Mouse (Mus musculus): ENCODE measurements around the gene Nt5c3.

DNA sequence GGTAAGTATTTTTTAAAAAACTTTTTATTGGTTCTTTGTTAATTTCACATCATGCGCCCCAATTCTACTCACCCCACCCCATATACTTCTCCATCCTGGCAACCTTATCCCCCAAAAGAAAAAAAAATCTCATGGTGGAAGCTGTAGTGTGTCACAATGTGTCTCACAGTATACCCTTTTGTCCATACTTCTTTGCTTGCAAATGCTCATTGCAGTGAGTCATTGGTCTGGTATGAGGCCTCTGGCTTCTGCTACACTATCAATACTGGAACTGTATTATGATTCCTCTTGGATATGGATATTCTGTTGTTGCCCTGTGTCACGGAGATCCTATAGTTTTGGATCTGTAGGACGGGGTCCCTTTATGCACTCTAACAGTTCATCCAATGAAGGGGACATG is 74.8 kb downstream of the Nt5c3 start:
- no peak for TF ChIP-seq POLR2A (IDR thresholded peaks at IDR 0.05; ENCODE audit: insufficient read depth, low read depth, low read length)
- no peak for TF ChIP-seq CTCF (IDR thresholded peaks at IDR 0.05)
- TF ChIP-seq EP300 (IDR thresholded peaks at IDR 0.05; ENCODE audit: insufficient read depth, low read depth, low read length): no peak

Measured in heart, adult 2 months (tissue).